Mouse (Mus musculus): ENCODE results near the gene Opcml.

- TF ChIP-seq CTCF (IDR thresholded peaks at IDR 0.05; ENCODE audit: low read depth) (no peak), EP300 (IDR thresholded peaks at IDR 0.05; ENCODE audit: low read depth) (no peak)
These were observed 196.3 kb downstream of the Opcml start for GRCm38 (mm10) chr9:27986604-27987588.
